Mouse (Mus musculus) induced T-regulatory cell, adult 2 months (primary cell): ENCODE data around the gene H2-M5.

Experiments
- DNase-seq: peaks from one replicate; pipeline ENCODE4 v3.0.0-alpha.2; 2012; ENCODE audit warnings: low read depth

H2-M5 gene

GRCm38 (mm10) chr17:36993770-36994325 is 4.5 kb upstream of the H2-M5 start:
- DNase-seq: no peak

GRCm38 (mm10) chr17:36992336-36993104 is 3.2 kb upstream of the H2-M5 start:
- DNase-seq: peak; percentile 53

DNA sequence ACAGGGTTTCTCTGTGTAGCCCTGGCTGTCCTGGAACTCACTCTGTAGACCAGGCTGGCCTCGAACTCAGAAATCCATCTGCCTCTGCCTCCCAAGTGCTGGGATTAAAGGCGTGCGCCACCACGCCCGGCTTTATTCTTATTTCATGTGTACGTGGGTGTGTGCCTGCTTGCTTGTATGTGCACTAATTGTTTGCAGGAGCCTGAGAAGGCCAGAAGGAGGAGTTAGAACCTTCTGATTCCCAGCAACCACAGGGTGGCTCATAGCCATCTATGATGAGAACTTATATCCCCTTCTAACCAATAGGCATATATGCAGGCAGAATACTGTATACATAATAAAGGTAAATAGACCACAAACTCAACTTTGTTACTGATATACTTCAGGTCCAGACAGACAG is 1.3 kb upstream of the H2-M5 start:
- peak; percentile 43 for DNase-seq

DNA sequence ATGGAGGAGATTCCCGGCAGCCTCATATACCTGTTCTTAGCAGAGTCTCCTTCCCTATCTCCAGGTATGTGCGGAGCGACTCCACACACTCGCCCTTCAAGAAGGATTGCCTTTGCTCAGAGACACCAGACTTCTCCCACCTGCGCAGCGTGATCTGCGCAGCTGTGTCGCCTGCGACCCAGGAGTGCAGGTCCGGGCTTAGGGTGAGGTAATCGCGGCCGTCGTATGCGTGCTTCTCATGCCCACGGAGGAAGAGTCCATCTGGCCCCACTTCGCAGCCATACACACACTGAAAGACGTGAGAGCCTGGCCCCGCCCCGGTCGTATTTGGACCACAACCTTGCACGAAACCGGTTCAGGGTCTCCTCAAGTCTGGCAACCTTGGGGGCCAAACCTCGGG is 862 bp downstream of the H2-M5 start:
- DNase-seq: no peak

DNA sequence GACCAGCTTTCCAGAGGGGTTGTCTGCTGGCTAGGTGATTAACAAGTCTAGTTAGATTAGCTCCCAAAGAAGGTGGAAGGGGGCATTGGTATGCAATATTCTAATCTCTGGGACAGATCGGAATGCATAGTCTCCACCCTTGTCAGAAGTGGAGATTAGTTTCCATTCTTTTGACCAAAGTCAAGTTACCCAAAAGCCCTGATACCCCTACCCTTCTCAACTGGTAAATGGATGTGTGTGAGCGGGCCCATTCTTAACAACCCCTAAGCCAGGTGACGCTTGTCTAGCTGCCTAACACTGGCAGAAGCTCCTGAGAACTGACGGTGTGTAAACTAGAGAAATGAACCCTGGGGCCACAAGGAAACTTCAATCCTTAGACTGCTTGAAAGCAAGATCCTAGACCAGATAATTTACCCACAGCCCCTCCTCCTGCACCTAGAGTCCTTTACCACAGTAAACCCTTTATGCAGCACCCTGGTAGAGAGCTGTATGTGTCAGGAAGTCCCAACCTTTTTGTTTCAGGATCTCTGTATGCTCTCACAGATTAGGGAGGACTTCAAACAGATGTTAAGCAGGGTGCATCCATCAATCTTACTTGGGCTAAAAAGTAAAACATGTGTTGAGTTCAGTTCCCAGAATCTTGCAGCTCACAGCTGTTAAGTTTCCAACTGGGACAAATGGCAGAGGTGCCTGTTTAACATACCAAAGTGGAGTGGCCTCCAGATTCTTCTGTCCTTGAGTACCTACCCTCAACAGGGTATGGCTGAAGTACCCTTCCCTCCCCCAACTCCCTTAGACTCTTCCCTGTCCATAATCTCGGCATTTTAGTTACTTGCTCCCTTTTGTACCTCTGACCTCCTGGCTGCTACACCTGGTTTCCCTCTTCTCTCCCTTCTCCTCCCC is 6.8 kb downstream of the H2-M5 start:
- DNase-seq: peak; percentile 62

GRCm38 (mm10) chr17:36981845-36982244 is 7.5 kb downstream of the H2-M5 start:
- no peak for DNase-seq

- DNase-seq: no peak
Measured at GRCm38 (mm10) chr17:36981221-36981813, 8.0 kb downstream of the H2-M5 start, which contains the start of gene 2410137M14Rik. TSS of gene 2410137M14Rik (minus strand) at chr17:36981237.

DNA sequence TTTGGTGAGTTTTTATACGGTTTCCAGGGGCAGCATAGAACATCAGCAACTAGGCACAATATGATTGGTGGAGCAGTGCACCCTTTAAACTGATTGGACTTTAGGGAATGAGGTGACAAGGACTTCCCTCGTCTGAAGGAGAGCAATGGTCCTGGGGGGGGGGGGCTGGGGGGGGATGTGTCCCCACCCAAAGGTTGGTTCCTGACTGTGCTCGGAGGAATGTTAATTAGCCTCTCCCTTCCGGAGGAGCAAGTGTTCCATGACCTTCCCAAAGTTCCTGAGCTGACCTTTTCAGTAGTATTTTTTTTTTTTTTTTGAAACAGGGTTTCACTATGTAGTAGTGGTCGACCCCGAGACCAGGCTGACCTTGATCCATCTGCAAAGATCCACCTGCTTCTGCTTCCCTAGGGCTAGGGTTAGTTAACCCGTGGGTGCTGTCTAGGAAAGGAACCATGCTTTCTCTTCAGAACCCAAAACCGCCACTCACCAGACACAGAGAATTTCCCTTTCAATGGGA is 16.0 kb downstream of the H2-M5 start:
- DNase-seq: no peak

GRCm38 (mm10) chr17:36972791-36973190 is 16.5 kb downstream of the H2-M5 start:
- peak; percentile 63 for DNase-seq

GRCm38 (mm10) chr17:36971172-36971850 is 18.0 kb downstream of the H2-M5 start:
- DNase-seq: peak; percentile 61

DNA sequence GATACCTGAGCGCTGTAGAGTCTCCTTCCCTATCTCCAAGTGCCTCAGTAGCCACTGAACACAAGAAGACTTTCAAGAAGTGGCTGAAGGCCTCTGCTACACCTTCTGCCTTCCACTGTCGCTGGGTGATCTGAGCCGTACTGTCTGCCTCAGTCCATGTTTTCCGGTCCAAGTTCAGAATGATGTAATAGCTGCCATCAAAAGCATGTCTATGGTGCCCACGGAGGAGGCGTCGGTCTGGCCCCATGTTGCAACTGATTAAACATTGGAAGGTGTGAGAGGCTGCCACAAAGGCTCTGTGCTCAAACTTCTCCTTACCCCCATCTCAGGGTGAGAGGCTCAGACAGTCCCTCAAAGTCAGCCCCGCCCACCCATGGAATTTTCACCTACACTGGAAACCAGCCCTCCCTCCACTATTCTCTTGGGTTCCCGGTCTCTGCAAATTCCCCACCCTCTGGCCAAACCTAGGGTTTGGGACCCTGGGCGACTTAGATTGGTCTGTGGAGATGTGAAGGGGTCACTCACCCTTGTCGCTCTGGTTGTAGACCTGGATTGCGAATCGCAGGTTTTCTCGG is 18.9 kb downstream of the H2-M5 start:
- DNase-seq: no peak

DNA sequence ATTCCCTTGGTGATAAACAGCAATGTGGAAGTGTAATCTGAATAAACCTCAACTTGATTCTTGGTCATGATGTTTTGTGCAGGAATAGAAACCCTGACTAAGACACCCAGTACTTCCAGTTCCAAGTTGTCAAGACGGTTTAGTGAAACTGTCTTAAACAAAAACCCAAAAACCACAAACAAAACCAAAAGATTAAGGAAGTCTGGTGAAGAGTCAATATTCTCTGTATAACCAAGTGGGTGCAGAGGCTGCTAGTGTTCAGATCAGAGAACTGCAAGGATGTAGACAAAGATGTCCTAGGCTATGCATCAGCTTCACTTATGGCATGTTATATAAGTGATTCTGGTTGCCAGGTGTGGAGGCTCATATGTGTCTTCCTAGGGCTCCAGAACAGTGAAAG is 22.5 kb downstream of the H2-M5 start:
- no peak for DNase-seq

DNA sequence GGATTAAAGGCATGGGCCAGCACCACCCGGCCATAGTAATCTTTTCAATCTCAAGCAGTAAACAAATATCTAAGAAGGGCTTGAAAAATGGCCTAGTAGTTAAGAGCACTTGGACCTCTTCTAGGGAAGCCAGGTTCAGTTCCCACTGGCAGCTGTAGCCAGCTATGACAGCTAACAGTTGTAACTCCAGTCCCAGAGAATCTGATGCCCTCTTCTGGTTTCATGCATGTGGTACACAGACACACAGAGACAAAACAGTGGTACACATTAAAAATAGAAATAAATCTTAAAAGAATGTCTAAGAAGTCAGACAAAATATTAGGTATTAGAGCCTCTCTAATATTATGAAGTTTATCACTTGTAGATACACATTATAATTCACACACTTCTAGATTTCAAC is 28.2 kb downstream of the H2-M5 start:
- DNase-seq: no peak

GRCm38 (mm10) chr17:36958884-36959283 is 30.5 kb downstream of the H2-M5 start:
- DNase-seq: no peak

DNA sequence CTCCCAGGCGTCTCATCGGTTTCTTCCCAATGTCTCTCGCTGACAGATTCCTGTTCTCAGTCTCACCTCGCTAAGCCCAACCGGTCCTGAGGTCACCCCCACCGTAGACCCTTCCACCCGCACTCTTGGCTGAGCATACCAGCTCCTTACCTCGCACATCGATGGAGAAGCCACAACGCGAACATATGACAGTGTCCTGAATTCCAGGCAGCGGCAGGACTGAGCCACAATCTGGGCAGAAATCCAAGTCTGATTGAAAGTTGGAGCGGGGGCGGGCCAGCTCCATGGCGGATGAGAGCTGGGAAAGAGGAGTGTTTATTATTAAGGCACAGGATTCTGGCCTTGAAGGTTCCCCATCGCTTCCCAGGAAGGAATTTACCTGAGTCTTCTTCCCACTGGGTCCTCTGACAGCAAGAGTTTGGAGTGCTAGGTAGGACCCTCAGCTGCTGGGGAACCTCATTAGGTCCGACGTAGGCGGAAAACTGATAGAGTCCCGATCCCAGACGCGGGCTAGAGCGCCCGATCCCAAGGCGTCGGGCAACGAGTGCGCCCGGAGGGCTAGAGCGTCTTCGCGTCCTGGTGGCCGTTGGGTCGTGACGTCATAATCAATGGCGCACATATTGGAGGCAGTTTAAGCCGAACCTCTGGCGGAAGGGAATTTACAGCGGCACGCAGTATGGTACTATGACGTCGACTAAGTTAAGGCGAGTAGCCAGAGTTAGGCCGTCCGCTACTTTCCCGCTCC is 31.2 kb downstream of the H2-M5 start, which contains the start of the genes Znrd1 and Znrd1as:
Znrd1 (minus strand) TSS at position 561 of the 745 bp plus-strand sequence.
Znrd1as (plus strand) TSS at position 594 of the 745 bp plus-strand sequence.
- DNase-seq: peak; percentile 94

GRCm38 (mm10) chr17:36953062-36953461 is 36.3 kb downstream of the H2-M5 start:
- DNase-seq: no peak

DNA sequence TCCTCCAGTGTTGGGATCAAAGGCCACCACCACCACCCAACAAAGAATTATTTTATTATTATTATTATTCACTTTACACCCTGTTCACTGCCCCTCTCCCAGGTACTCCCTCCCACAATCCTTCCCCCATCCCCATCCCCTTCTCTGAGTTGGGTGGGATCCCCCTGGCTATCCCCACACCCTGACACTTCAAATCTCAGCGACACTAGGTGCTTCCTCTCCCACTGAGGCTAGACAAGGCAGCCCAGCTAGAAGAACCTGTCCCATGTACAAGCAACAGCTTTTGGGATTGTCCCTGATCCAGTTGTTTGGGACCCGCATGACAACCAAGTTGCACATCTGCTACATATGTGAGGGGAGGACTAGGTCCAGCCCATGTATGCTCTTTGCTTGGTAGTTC is 36.7 kb downstream of the H2-M5 start:
- no peak for DNase-seq

DNA sequence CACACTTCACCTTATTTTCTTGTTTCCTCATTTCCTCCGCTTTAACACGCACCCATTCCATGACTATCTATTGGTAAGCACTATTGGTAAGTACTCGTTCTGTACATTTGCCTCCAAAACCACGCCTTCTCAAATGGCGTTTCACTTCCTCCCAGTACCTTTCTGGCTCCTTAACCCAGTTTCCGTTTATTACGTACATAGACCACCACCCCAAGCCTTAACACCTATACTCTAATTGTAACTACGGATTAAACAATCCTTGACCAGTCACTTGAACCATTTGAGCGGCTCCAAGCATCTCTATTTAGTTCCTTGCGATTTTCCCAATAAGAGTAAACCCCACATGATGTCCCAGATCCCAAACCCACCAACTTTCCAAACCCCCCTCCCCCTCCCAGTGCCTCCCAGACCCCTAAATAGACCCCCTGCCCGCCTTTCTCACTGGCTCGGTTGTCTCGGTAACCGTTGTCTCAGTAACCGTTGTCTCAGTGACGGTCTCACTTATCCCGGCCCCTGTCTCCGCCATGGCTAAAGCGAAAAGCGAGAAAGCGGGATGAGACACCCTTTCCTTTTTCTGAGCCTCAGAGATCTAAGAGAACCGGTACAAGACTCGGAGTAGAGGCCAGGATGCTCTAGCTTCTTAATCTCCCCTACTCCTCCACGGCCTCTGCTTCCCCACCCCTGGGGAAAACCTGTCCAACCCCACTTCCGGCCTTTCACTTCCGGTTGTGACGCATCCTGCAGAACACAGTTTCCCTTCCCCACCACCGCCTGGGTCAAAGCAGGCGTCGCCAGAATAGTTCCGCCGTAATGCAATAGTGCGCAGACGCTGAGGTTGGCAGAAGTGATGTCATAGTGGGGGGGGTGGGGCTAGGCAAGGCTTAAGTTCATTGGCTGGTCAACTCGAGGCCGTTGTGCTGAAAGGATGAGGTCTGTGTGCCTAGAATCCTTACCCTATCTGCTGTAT is 38.1 kb downstream of the H2-M5 start, which contains the start of gene Ppp1r11:
Ppp1r11 (minus strand) TSS at position 761 of the 967 bp plus-strand sequence.
- peak; percentile 99 for DNase-seq

- no peak for DNase-seq
Measured at GRCm38 (mm10) chr17:36949265-36949664, 40.1 kb downstream of the H2-M5 start.
